Mouse (Mus musculus): ENCODE data around the gene Ccdc30. TPM values are rescaled to one million over a fixed set of nuclear protein-coding genes. Genes with fewer than 3 reads are reported as not detected.
A peak's percentile ranks its signal among the peaks of the same experiment; 100 is the strongest.
"Not testable (repeated sequence)": the region's sequence is repeated elsewhere in the genome, so short reads cannot be mapped to it uniquely, and the experiment has no call there.

The Ccdc30 gene
- polyA plus RNA-seq, 1 experiment from 2014 or later = 10.5 TPM

- no peak for ATAC-seq (ENCODE audit: insufficient number of reproducible peaks, low FRiP score, low TSS enrichment, low read depth)
- Histone ChIP-seq H3K27ac (replicated peaks) (no peak overlapping the region), H3K4me3 (replicated peaks) (no peak overlapping the region), H3K27me3 (no peaks in the 10 kb centered on the region), H3K4me2 (replicated peaks) (no peak overlapping the region), H3K9ac (no peak overlapping the region), H3K9me3 (replicated peaks) (no peaks in the 10 kb centered on the region), H3K36me3 (0 out of 2 replicates have a peak, but pooled peaks cover under 1% of the 10 kb centered on the region), H3K4me1 (no peaks in the 10 kb centered on the region)
- WGBS = 82% methylated on average over 3 of the region's 3 CpGs
Measured at GRCm38 (mm10) chr4:119301777-119302176, 113.5 kb downstream of the Ccdc30 start.

- no peak overlapping the region for H3K27ac ChIP-seq (replicated peaks)
- WGBS = 91% methylated on average over 3 of the region's 3 CpGs
Measured at GRCm38 (mm10) chr4:119300761-119301160, 114.6 kb downstream of the Ccdc30 start.

GRCm38 (mm10) chr4:119297361-119297760 is 118.0 kb downstream of the Ccdc30 start:
- Histone ChIP-seq H3K9me3 (replicated peaks) (no peaks in the 10 kb centered on the region), H3K9ac (no peak overlapping the region), H3K4me1 (peaks cover 12% of the 10 kb centered on the region), H3K4me3 (replicated peaks) (no peak overlapping the region), H3K4me2 (replicated peaks) (no peak overlapping the region), H3K27me3 (no peaks in the 10 kb centered on the region), H3K36me3 (no peaks in the 10 kb centered on the region), H3K27ac (replicated peaks) (no peak overlapping the region)
- 66% methylated on average over 2 of the region's 2 CpGs for WGBS
- ATAC-seq (ENCODE audit: insufficient number of reproducible peaks, low FRiP score, low TSS enrichment, low read depth) = no peak

More at GRCm38 (mm10) chr4:119300761-119301160, 114.6 kb downstream of the Ccdc30 start:
- no peaks in the 10 kb centered on the region for H3K9me3 ChIP-seq (replicated peaks)
- no peak for ATAC-seq (ENCODE audit: insufficient number of reproducible peaks, low FRiP score, low TSS enrichment, low read depth)
- H3K4me1 ChIP-seq = no peaks in the 10 kb centered on the region
- H3K4me3 ChIP-seq (replicated peaks) = no peak overlapping the region
- no peak overlapping the region for H3K9ac ChIP-seq
- H3K4me2 ChIP-seq (replicated peaks) = no peak overlapping the region
- H3K36me3 ChIP-seq = no peaks in the 10 kb centered on the region
- no peaks in the 10 kb centered on the region for H3K27me3 ChIP-seq

- ATAC-seq (ENCODE audit: insufficient number of reproducible peaks, low FRiP score, low TSS enrichment, low read depth) = no peak
Measured at GRCm38 (mm10) chr4:119295134-119295453, 120.2 kb downstream of the Ccdc30 start.

GRCm38 (mm10) chr4:119294415-119295133 is 120.7 kb downstream of the Ccdc30 start, which contains the start of gene Ybx1:
Gene Ybx1 (minus strand): TSS chr4:119294604.
- H3K27ac ChIP-seq (replicated peaks) = peak within 1 kb of the TSS; percentile 96
- peak within 1 kb of the TSS; percentile 85 for H3K9ac ChIP-seq
- H3K4me3 ChIP-seq (replicated peaks) = peak within 1 kb of the TSS; percentile 68
- peak within 1 kb of the TSS; percentile 82 for H3K4me2 ChIP-seq (replicated peaks)
- H3K36me3 ChIP-seq = peaks cover 4% of the 10 kb centered on the region; the same call in 1 of the 2 replicates
- WGBS = under 1% methylated on average over 61 of the region's 61 CpGs
- H3K4me1 ChIP-seq = peaks cover 19% of the 10 kb centered on the region
- no peaks in the 10 kb centered on the region for H3K9me3 ChIP-seq (replicated peaks)
- ATAC-seq (ENCODE audit: insufficient number of reproducible peaks, low FRiP score, low TSS enrichment, low read depth) = peak; percentile 99
- H3K27me3 ChIP-seq = no peaks in the 10 kb centered on the region

More at GRCm38 (mm10) chr4:119295134-119295453, 120.2 kb downstream of the Ccdc30 start:
- Histone ChIP-seq H3K4me2 (replicated peaks) (peak overlapping the region; percentile 82), H3K27me3 (no peaks in the 10 kb centered on the region), H3K27ac (replicated peaks) (peak overlapping the region; percentile 96), H3K9me3 (replicated peaks) (no peaks in the 10 kb centered on the region), H3K36me3 (peaks cover 4% of the 10 kb centered on the region; the same call in 1 of the 2 replicates), H3K9ac (peak overlapping the region; percentile 85), H3K4me1 (peaks cover 19% of the 10 kb centered on the region), H3K4me3 (replicated peaks) (peak overlapping the region; percentile 68)
- 6% methylated on average over 6 of the region's 6 CpGs for WGBS

GRCm38 (mm10) chr4:119293574-119294258 is 121.6 kb downstream of the Ccdc30 start:
- H3K9me3 ChIP-seq (replicated peaks) = no peaks in the 10 kb centered on the region
- H3K9ac ChIP-seq = peak overlapping the region; percentile 74
- peaks cover 19% of the 10 kb centered on the region for H3K4me1 ChIP-seq
- H3K4me2 ChIP-seq (replicated peaks) = peak overlapping the region; percentile 82
- peak; percentile 9; the same call in 1 of the 2 replicates for ATAC-seq (ENCODE audit: insufficient number of reproducible peaks, low FRiP score, low TSS enrichment, low read depth)
- peaks cover 4% of the 10 kb centered on the region; the same call in 1 of the 2 replicates for H3K36me3 ChIP-seq
- H3K27ac ChIP-seq (replicated peaks) = peak overlapping the region; percentile 78
- H3K27me3 ChIP-seq = no peaks in the 10 kb centered on the region
- WGBS = under 1% methylated on average over 45 of the region's 80 CpGs
- H3K4me3 ChIP-seq (replicated peaks) = peak overlapping the region; percentile 68

GRCm38 (mm10) chr4:119292771-119293573 is 122.3 kb downstream of the Ccdc30 start:
- Histone ChIP-seq H3K9me3 (replicated peaks) (no peaks in the 10 kb centered on the region), H3K9ac (peak overlapping the region; percentile 74), H3K4me3 (replicated peaks) (peak overlapping the region; percentile 68), H3K27ac (replicated peaks) (peak overlapping the region; percentile 78), H3K27me3 (no peaks in the 10 kb centered on the region), H3K36me3 (peaks cover 4% of the 10 kb centered on the region; the same call in 1 of the 2 replicates), H3K4me2 (replicated peaks) (peak overlapping the region; percentile 82), H3K4me1 (peaks cover 19% of the 10 kb centered on the region)
- under 1% methylated on average over 24 of the region's 24 CpGs for WGBS
- ATAC-seq (ENCODE audit: insufficient number of reproducible peaks, low FRiP score, low TSS enrichment, low read depth) = no peak

GRCm38 (mm10) chr4:119291921-119292320 is 123.4 kb downstream of the Ccdc30 start:
- ATAC-seq (ENCODE audit: insufficient number of reproducible peaks, low FRiP score, low TSS enrichment, low read depth) = no peak
- H3K27me3 ChIP-seq = no peaks in the 10 kb centered on the region
- H3K4me2 ChIP-seq (replicated peaks) = peak overlapping the region; percentile 82
- H3K9ac ChIP-seq = no peak overlapping the region
- H3K4me3 ChIP-seq (replicated peaks) = peak overlapping the region; percentile 68
- 75% methylated on average over 1 of the region's 1 CpGs for WGBS
- peaks cover 19% of the 10 kb centered on the region for H3K4me1 ChIP-seq
- H3K27ac ChIP-seq (replicated peaks) = no peak overlapping the region
- H3K9me3 ChIP-seq (replicated peaks) = no peaks in the 10 kb centered on the region
- H3K36me3 ChIP-seq = peaks cover 4% of the 10 kb centered on the region; the same call in 1 of the 2 replicates

GRCm38 (mm10) chr4:119285336-119285735 is 130.0 kb downstream of the Ccdc30 start:
- no peak overlapping the region for H3K4me2 ChIP-seq (replicated peaks)
- H3K9ac ChIP-seq = no peak overlapping the region
- H3K4me3 ChIP-seq (replicated peaks) = no peak overlapping the region
- 73% methylated on average over 2 of the region's 2 CpGs for WGBS
- no peak overlapping the region for H3K27ac ChIP-seq (replicated peaks)
- H3K4me1 ChIP-seq = no peaks in the 10 kb centered on the region; the same call in 1 of the 2 replicates
- no peak for ATAC-seq (ENCODE audit: insufficient number of reproducible peaks, low FRiP score, low TSS enrichment, low read depth)
- H3K27me3 ChIP-seq = no peaks in the 10 kb centered on the region
- no peaks in the 10 kb centered on the region for H3K9me3 ChIP-seq (replicated peaks)
- H3K36me3 ChIP-seq = peaks cover 45% of the 10 kb centered on the region

GRCm38 (mm10) chr4:119284861-119285260 is 130.5 kb downstream of the Ccdc30 start:
- no peaks in the 10 kb centered on the region for H3K27me3 ChIP-seq
- no peak overlapping the region for H3K9ac ChIP-seq
- 76% methylated on average over 1 of the region's 1 CpGs for WGBS
- ATAC-seq (ENCODE audit: insufficient number of reproducible peaks, low FRiP score, low TSS enrichment, low read depth) = no peak
- no peak overlapping the region for H3K4me3 ChIP-seq (replicated peaks)
- H3K36me3 ChIP-seq = peaks cover 50% of the 10 kb centered on the region
- no peak overlapping the region for H3K4me2 ChIP-seq (replicated peaks)
- H3K9me3 ChIP-seq (replicated peaks) = no peaks in the 10 kb centered on the region
- no peak overlapping the region for H3K27ac ChIP-seq (replicated peaks)
- no peaks in the 10 kb centered on the region for H3K4me1 ChIP-seq

- not testable (repeated sequence) for ATAC-seq (ENCODE audit: insufficient number of reproducible peaks, low FRiP score, low TSS enrichment, low read depth); H3K9me3 ChIP-seq (replicated peaks); H3K27ac ChIP-seq (replicated peaks); H3K4me2 ChIP-seq (replicated peaks); H3K4me3 ChIP-seq (replicated peaks); H3K9ac ChIP-seq; H3K27me3 ChIP-seq; H3K4me1 ChIP-seq
- H3K36me3 ChIP-seq = peaks cover 89% of the 10 kb centered on the region
- WGBS = 86% methylated on average over 15 of the region's 15 CpGs
Measured at GRCm38 (mm10) chr4:119278784-119279183, 136.5 kb downstream of the Ccdc30 start.

All from embryonic facial prominence, embryonic 15.5 days (tissue).